Comparison of ENCODE assay signal across 8 mouse cellular contexts in the genomic region with DNA sequence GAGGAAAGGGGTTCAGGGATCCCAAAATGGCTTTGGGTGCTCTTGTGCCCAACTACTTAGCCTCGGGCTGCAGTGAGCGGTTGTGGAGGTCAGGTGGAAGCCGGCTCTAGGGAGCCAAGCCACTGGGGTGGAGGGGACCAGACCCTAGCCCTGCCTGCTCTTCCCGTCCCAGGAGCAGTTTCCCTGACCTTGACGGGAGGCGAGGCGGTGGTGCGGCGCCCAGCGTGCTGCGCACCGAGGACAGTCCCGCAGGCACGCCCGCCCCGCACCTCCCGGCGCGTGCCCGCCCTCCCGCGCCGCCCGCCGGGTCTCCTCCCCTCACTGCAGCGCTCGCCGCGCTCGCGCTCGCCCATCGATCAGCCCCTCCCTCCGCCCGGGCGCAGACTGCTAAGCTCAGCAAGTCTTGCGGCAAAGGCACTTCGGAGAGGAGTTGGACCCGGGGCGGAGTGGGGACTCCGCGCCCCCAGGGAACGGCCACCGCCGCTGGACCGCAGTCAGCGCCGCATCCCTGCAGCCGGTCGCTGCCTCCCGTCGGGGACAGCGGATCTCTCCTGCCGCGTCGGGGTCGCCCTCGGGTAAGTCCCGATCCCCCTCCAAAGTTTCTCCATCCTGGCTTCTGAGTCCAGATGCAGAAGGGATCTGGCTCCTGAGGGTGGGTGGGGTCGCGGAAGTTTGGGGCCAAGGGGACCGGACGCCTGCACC. TPM values are rescaled to one million over a fixed set of nuclear protein-coding genes. Genes with fewer than 3 reads are reported as not detected.
A peak's percentile ranks its signal among the peaks of the same experiment; 100 is the strongest.
DNase-seq lines count a peak whose midpoint lies in the region; ATAC-seq and TF ChIP-seq lines count a peak whose summit lies in the region.

Syt2 (plus strand) TSS at position 417 of the 702 bp plus-strand sequence.

- peak within 1 kb of the TSS; percentile 90 for H3K4me2 ChIP-seq in embryonic facial prominence, embryonic 14.5 days (ENCODE audit: low read depth, low read length)
- peak within 1 kb of the TSS; percentile 77 for H3K4me2 ChIP-seq in hindbrain, embryonic 14.5 days (replicated peaks)

- WGBS in embryonic facial prominence, embryonic 14.5 days, result 0% methylated on average over 12 of the region's 63 CpGs
- WGBS in hindbrain, embryonic 14.5 days, result under 1% methylated on average over 57 of the region's 63 CpGs
- WGBS in midbrain, embryonic 10.5 days, result under 1% methylated on average over 63 of the region's 63 CpGs

- no peak for TF ChIP-seq CTCF in gastrocnemius, adult 2 months (IDR thresholded peaks at IDR 0.05)
- TF ChIP-seq CTCF in testis, adult 2 months (IDR thresholded peaks at IDR 0.05; ENCODE audit: control insufficient read depth, insufficient read depth, insufficient replicate concordance, low read depth, low read length), result no peak

- peak within 1 kb of the TSS; percentile 55 for H3K9ac ChIP-seq in embryonic facial prominence, embryonic 14.5 days (ENCODE audit: low read depth, low read length)
- H3K9ac ChIP-seq in hindbrain, embryonic 14.5 days, result peak within 1 kb of the TSS; percentile 54

- H3K36me3 ChIP-seq in embryonic facial prominence, embryonic 14.5 days (ENCODE audit: control insufficient read depth, insufficient read depth, low read length), result no peaks in the 10 kb centered on the region
- H3K36me3 ChIP-seq in hindbrain, embryonic 14.5 days (replicated peaks; ENCODE audit: control insufficient read depth, insufficient read depth), result no peaks in the 10 kb centered on the region
- no peaks in the 10 kb centered on the region for H3K36me3 ChIP-seq in midbrain, embryonic 10.5 days
- H3K36me3 ChIP-seq in testis, adult 2 months (ENCODE audit: control insufficient read depth, insufficient read depth, low read length), result no peaks in the 10 kb centered on the region

- H3K4me3 ChIP-seq in gastrocnemius, adult 2 months, result peak within 1 kb of the TSS; percentile 72
- peak within 1 kb of the TSS; percentile 54 for H3K4me3 ChIP-seq in embryonic facial prominence, embryonic 14.5 days (ENCODE audit: low read depth, low read length)
- peak within 1 kb of the TSS; percentile 37 for H3K4me3 ChIP-seq in hindbrain, embryonic 14.5 days (replicated peaks; ENCODE audit: low read length)
- peak within 1 kb of the TSS; percentile 62 for H3K4me3 ChIP-seq in midbrain, embryonic 10.5 days
- peak within 1 kb of the TSS; percentile 63 for H3K4me3 ChIP-seq in testis, adult 2 months (ENCODE audit: control insufficient read depth, low read depth, low read length)

- H3K9me3 ChIP-seq in embryonic facial prominence, embryonic 14.5 days (ENCODE audit: control insufficient read depth, low read length), result no peaks in the 10 kb centered on the region
- no peaks in the 10 kb centered on the region for H3K9me3 ChIP-seq in hindbrain, embryonic 14.5 days (ENCODE audit: control insufficient read depth, low read length)
- no peaks in the 10 kb centered on the region for H3K9me3 ChIP-seq in midbrain, embryonic 10.5 days (replicated peaks)

- peaks cover 55% of the 10 kb centered on the region for H3K27me3 ChIP-seq in embryonic facial prominence, embryonic 14.5 days (replicated peaks; ENCODE audit: control insufficient read depth, insufficient read depth, low read length)
- peaks cover 50% of the 10 kb centered on the region for H3K27me3 ChIP-seq in hindbrain, embryonic 14.5 days (ENCODE audit: control insufficient read depth, insufficient read depth, low read length)
- peaks cover 98% of the 10 kb centered on the region for H3K27me3 ChIP-seq in midbrain, embryonic 10.5 days (ENCODE audit: low read depth, poor library complexity, severe bottlenecking)
- H3K27me3 ChIP-seq in testis, adult 2 months (ENCODE audit: control insufficient read depth, insufficient read depth, low read length), result no peaks in the 10 kb centered on the region; the same call in 1 of the 2 replicates

- intact Hi-C loops in gastrocnemius, adult 2 months (cut with DNase I), result no loop called here
- intact Hi-C loops in left cerebral cortex, postnatal 4 days (cut with DNase I), result no loop called here

- ATAC-seq in embryonic facial prominence, embryonic 14.5 days (ENCODE audit: low read depth), result peak; percentile 69
- ATAC-seq in hindbrain, embryonic 14.5 days (ENCODE audit: low FRiP score), result peak; percentile 58

- no peak for TF ChIP-seq POLR2A in testis, adult 2 months (IDR thresholded peaks at IDR 0.05; ENCODE audit: control insufficient read depth, low read depth, low read length)

- no peak within 1 kb of the TSS for H3K27ac ChIP-seq in gastrocnemius, adult 2 months
- H3K27ac ChIP-seq in embryonic facial prominence, embryonic 14.5 days (replicated peaks; ENCODE audit: low read depth, low read length), result no peak within 1 kb of the TSS
- H3K27ac ChIP-seq in hindbrain, embryonic 14.5 days, result no peak within 1 kb of the TSS
- H3K27ac ChIP-seq in midbrain, embryonic 10.5 days (replicated peaks), result peak within 1 kb of the TSS; percentile 33; the same call in 1 of the 2 replicates
- no peak within 1 kb of the TSS for H3K27ac ChIP-seq in testis, adult 2 months (ENCODE audit: control insufficient read depth, insufficient read depth, low read depth, low read length)

- H3K4me1 ChIP-seq in embryonic facial prominence, embryonic 14.5 days (ENCODE audit: control insufficient read depth, insufficient read depth, low read length), result peaks cover 2% of the 10 kb centered on the region
- H3K4me1 ChIP-seq in hindbrain, embryonic 14.5 days (replicated peaks; ENCODE audit: control insufficient read depth, insufficient read depth, low read length), result 0 out of 2 replicates have a peak, but pooled peaks cover 3% of the 10 kb centered on the region
- H3K4me1 ChIP-seq in midbrain, embryonic 10.5 days, result peaks cover 50% of the 10 kb centered on the region
- peaks cover 16% of the 10 kb centered on the region for H3K4me1 ChIP-seq in testis, adult 2 months (ENCODE audit: control insufficient read depth, insufficient read depth, low read length)

- peak; percentile 45 for DNase-seq in gastrocnemius, adult 2 months
- no peak for DNase-seq in gastrocnemius, adult 8-10 months (ENCODE audit: low spot score in 2 of 2)
- DNase-seq in adrenal gland, postnatal 25 days, result peak; percentile 51
- DNase-seq in embryonic facial prominence, embryonic 14.5 days (ENCODE audit: low spot score), result peak; percentile 73
- peak; percentile 60 for DNase-seq in hindbrain, embryonic 14.5 days (ENCODE audit: low spot score)
- DNase-seq in left cerebral cortex, postnatal 4 days, result peak; percentile 37
- peak; percentile 73 for DNase-seq in midbrain, embryonic 10.5 days (ENCODE audit: low spot score)

RNA-seq across cellular contexts. Expression of gene Syt2, which starts in this region (rescaled TPM):
- not detected for total RNA-seq in gastrocnemius, adult 2 months (2021)
- under 1 TPM in 1 of 4 experiments, not detected in 3; 0.02 TPM for total RNA-seq in gastrocnemius, adult 8-10 months (2022)
- total RNA-seq in adrenal gland, postnatal 25 days (2021), result 0.18 TPM in 1 of 2 replicates, not detected in the other
- 1.2 and 1.6 TPM in 2 replicates for polyA plus RNA-seq in embryonic facial prominence, embryonic 14.5 days (2014; fragmentation: Nextera tagmentation; extraction: Ambion mirVana)
- 10.1 and 10.5 TPM in 2 replicates for polyA plus RNA-seq in hindbrain, embryonic 14.5 days (2014; fragmentation: Nextera tagmentation; extraction: Ambion mirVana)
- total RNA-seq in left cerebral cortex, postnatal 4 days (2021), result 1 to 10 TPM; 2.2 to 3.9 TPM
- polyA plus RNA-seq in midbrain, embryonic 10.5 days (2016; fragmentation: Nextera tagmentation; extraction: Ambion mirVana), result 2.7 TPM in 2 replicates
- polyA plus RNA-seq in testis, adult 2 months (2012; rRNA removed), result 0.14 and 0.22 TPM in 2 replicates

Comparison
In these comparisons a context has a peak if more than half of its experiments do, and no peak if none do; other contexts are left out.
1. Peak in DNase-seq and H3K4me3 ChIP-seq in gastrocnemius, adult 2 months; RNA of the gene not detected or under 1 TPM.
2. Peak in DNase-seq in adrenal gland, postnatal 25 days; RNA of the gene not detected or under 1 TPM.
3. DNase-seq: peak in embryonic facial prominence, embryonic 14.5 days (single experiment), hindbrain, embryonic 14.5 days (single experiment), left cerebral cortex, postnatal 4 days (single experiment) and midbrain, embryonic 10.5 days (single experiment); none in gastrocnemius, adult 8-10 months (0 of 2).
4. Peak in every context shown above with its lines, with median percentiles within 50 percentile points of each other: H3K4me3 ChIP-seq.